Mouse (Mus musculus) midbrain, embryonic 16.5 days (tissue): ENCODE measurements around the gene Sim1. TPM values are rescaled to one million over a fixed set of nuclear protein-coding genes. Genes with fewer than 3 reads are reported as not detected.

ENCODE experiments used
- ATAC-seq: fragments of 200-750 bp; cut with Nextera tagmentation; 2 replicates; pipeline ENCODE4 v1.8.0; 2017; ENCODE audit warnings: moderate TSS enrichment
- H3K27ac ChIP-seq: fragments of 300-500 bp; sonication (generic); 2 replicates; pipeline ENCODE4 v1.5.1; 2014; ENCODE audit warnings: mild to moderate bottlenecking, low read length, mixed read lengths
- H3K27me3 ChIP-seq: fragments of 300-500 bp; sonication (generic); 2 replicates; pipeline ENCODE4 v1.6.1; 2014; ENCODE audit warnings: low read depth, low read length, mixed read lengths; ENCODE audit not compliant: control insufficient read depth, insufficient read depth
- H3K36me3 ChIP-seq: fragments of 300-500 bp; sonication (generic); 2 replicates; pipeline ENCODE4 v1.6.1; 2014; ENCODE audit warnings: mild to moderate bottlenecking, low read length, moderate library complexity, mixed read lengths; ENCODE audit not compliant: control insufficient read depth, insufficient read depth
- H3K4me1 ChIP-seq: fragments of 300-500 bp; sonication (generic); 2 replicates; pipeline ENCODE4 v1.6.1; 2014; ENCODE audit warnings: mild to moderate bottlenecking, low read length, mixed read lengths; ENCODE audit not compliant: control insufficient read depth, insufficient read depth
- H3K4me2 ChIP-seq: fragments of 300-500 bp; sonication (generic); 2 replicates; pipeline ENCODE4 v1.6.1; 2014; ENCODE audit warnings: mild to moderate bottlenecking, low read length, mixed read lengths
- H3K4me3 ChIP-seq: fragments of 300-500 bp; sonication (generic); 2 replicates; pipeline ENCODE4 v1.5.1; 2014; ENCODE audit warnings: low read depth, mild to moderate bottlenecking, low read length, moderate library complexity, mixed read lengths
- H3K9ac ChIP-seq: fragments of 300-500 bp; sonication (generic); 2 replicates; pipeline ENCODE4 v1.6.1; 2014; ENCODE audit warnings: low read depth, low read length, mixed read lengths
- H3K9me3 ChIP-seq: fragments of 300-500 bp; sonication (generic); replicated peaks from 2 replicates; pipeline ENCODE4 v1.6.1; 2014; ENCODE audit warnings: mild to moderate bottlenecking, low read length, mixed read lengths; ENCODE audit not compliant: control insufficient read depth, poor library complexity, severe bottlenecking
- WGBS: fragments of 180-500 bp; shearing (Covaris S2); extraction: QIAGEN DNeasy Blood & Tissue Kit; methylation state at CpG from one replicate; pipeline ENCODE4 v1.1.7; 2014; 5-methylcytosine and 5-hydroxymethylcytosine counted together
- polyA plus RNA-seq: library from polyadenylated mRNA; unstranded; fragments of >200 nt; fragmentation: Nextera tagmentation; extraction: Ambion mirVana; gene quantifications from 2 replicates; pipeline ENCODE4 v1.2.1, GENCODE M21; 2015

Sim1 gene
- polyA plus RNA-seq, result 2.0 and 2.8 TPM in 2 replicates

DNA sequence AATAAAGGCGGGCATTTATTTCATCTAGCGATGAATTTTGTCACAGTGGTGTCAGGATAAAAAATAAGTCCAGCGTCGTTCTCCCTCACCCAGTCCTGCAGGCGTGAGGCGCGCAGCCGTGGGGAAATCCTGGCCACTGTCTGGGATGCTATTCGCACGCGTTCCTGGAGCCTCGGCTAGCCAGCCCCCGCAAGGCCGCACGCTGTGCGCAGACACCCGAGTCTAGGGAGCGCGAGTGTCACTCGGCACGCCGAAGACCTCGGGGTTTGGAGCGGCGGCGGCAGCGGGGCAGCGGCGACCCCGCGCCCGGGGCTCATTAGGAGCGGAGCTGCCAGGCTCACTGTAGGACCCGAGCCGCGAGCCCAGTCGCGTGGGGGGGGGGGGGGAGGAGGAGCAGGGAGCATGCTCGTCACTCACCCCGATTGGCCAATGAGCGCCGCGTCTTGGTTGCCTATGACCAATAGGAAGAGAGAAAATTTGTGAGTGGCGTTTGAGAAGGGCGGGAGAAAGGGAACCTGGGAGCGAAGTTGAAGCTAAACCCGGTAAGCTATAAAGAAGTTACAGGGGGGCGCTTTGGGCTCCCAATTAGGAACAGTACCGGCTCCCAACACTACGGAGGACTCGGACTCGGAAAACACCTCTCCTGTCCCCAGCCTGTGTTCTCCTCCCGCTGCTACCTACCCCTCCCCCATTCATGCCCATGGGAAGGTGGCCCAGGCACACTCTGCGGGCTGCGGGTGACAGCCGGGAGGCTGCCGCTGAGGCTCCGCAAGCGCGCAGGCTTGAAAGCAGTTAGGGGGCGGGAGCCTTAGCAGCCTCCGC, at the start of gene Sim1:
Gene Sim1, plus strand, starts transcription at position 585 of the 822 bp plus-strand sequence.
- H3K9ac ChIP-seq, result no peak within 1 kb of the TSS; the same call in 1 of the 2 replicates
- no peak within 1 kb of the TSS; the same call in 1 of the 2 replicates for H3K27ac ChIP-seq
- under 1% methylated on average over 57 of the region's 62 CpGs for WGBS

DNA sequence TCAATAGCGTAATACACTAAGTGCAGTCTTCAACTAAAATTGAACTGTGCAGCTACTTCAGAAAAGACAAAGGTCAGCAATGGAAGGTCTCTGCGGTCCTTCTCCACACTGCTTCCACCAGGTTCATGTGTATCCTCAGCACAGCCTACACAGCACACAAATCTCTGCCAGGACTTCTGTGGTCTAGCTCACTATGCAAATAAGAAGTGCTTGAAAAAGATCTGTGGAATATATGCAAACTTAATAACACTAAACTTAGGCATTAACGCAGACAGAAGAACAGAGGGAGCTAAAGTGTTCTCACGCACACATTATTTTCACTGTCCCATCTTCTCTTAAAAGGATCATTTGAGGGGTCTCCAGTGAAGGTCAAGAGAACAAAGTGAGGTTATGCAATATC, 26.4 kb upstream of the Sim1 start:
- H3K36me3 ChIP-seq, result no peaks in the 10 kb centered on the region
- no peaks in the 10 kb centered on the region for H3K27me3 ChIP-seq
- no peak overlapping the region for H3K27ac ChIP-seq
- no peak overlapping the region for H3K9ac ChIP-seq
- H3K4me2 ChIP-seq, result no peak overlapping the region
- 83% methylated on average over 4 of the region's 4 CpGs for WGBS
- H3K4me1 ChIP-seq, result no peaks in the 10 kb centered on the region
- no peak for ATAC-seq
- no peaks in the 10 kb centered on the region for H3K9me3 ChIP-seq
- H3K4me3 ChIP-seq, result no peak overlapping the region

More for the DNA sequence above, at the start of gene Sim1:
- Histone ChIP-seq H3K4me2 (peak within 1 kb of the TSS; percentile 79), H3K36me3 (no peaks in the 10 kb centered on the region), H3K4me3 (peak within 1 kb of the TSS; percentile 46), H3K27me3 (peaks cover 47% of the 10 kb centered on the region), H3K4me1 (peaks cover 11% of the 10 kb centered on the region), H3K9me3 (no peaks in the 10 kb centered on the region)
- ATAC-seq, result peak; percentile 96

DNA sequence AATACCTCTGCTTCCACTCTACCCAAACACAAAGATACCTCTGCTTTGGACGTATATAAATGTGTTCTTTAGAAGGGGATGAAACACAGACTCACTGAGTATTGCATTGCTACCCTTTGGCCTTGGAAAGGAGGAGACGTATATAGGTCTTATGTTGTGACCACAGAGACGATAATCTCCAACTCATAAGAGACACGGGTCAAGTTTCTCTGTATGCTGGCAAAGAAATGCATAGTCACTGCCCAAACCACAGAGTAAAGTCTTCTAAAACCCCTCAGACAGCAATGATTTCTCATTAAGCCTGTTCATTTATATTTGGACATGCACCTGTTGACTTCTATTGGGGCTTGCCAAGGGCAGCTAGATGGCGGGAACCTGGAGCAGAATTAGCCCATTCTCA, 17.6 kb upstream of the Sim1 start:
- H3K36me3 ChIP-seq, result no peaks in the 10 kb centered on the region
- H3K4me3 ChIP-seq, result no peak overlapping the region
- H3K27me3 ChIP-seq, result no peaks in the 10 kb centered on the region
- no peak overlapping the region for H3K27ac ChIP-seq
- H3K9me3 ChIP-seq, result no peaks in the 10 kb centered on the region
- no peak overlapping the region for H3K4me2 ChIP-seq
- WGBS, result 89% methylated on average over 5 of the region's 5 CpGs
- no peak for ATAC-seq
- no peaks in the 10 kb centered on the region for H3K4me1 ChIP-seq
- no peak overlapping the region for H3K9ac ChIP-seq

DNA sequence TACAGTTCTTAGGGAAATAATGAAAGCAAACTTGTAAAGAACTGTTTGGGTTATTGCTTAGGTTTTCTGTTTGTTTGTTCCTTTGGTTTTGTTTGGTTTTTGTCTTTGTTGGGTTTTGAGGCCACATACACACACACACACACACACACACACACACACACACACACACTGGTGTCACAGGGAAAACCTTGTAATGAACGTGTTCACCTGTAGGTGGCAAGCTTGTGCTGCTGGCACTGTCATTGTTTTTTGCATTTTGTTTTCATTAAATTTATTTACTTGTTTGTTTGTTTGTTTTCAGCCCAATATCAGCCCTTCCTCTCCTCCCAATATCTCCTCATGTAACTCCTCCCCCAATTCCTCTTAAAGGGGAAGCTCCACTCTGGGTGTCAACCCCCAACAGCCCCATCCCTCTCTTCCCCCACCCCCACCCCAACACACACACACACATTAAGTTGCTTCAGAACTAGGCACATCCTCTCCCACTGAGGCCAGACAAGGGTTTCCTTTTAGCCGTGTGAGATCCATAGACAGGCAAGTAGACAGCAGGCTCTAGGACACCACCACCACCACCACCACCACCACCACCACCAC, 13.0 kb upstream of the Sim1 start:
- H3K9me3 ChIP-seq, result no peaks in the 10 kb centered on the region
- ATAC-seq, result no peak
- WGBS, result 26% methylated on average over 2 of the region's 2 CpGs

GRCm38 (mm10) chr10:50882366-50882765, 12.2 kb upstream of the Sim1 start:
- H3K27ac ChIP-seq, result no peak overlapping the region
- WGBS, result 73% methylated on average over 2 of the region's 2 CpGs
- no peak overlapping the region for H3K9ac ChIP-seq
- H3K27me3 ChIP-seq, result no peaks in the 10 kb centered on the region; the same call in 1 of the 2 replicates
- no peak overlapping the region for H3K4me3 ChIP-seq
- H3K4me1 ChIP-seq, result no peaks in the 10 kb centered on the region
- no peak for ATAC-seq
- no peaks in the 10 kb centered on the region for H3K9me3 ChIP-seq
- H3K36me3 ChIP-seq, result no peaks in the 10 kb centered on the region
- no peak overlapping the region for H3K4me2 ChIP-seq

More for the DNA sequence above, 13.0 kb upstream of the Sim1 start:
- no peak overlapping the region for H3K27ac ChIP-seq
- no peak overlapping the region for H3K4me3 ChIP-seq
- H3K4me2 ChIP-seq, result no peak overlapping the region
- H3K27me3 ChIP-seq, result no peaks in the 10 kb centered on the region; the same call in 1 of the 2 replicates
- H3K9ac ChIP-seq, result no peak overlapping the region
- H3K4me1 ChIP-seq, result no peaks in the 10 kb centered on the region
- no peaks in the 10 kb centered on the region for H3K36me3 ChIP-seq

DNA sequence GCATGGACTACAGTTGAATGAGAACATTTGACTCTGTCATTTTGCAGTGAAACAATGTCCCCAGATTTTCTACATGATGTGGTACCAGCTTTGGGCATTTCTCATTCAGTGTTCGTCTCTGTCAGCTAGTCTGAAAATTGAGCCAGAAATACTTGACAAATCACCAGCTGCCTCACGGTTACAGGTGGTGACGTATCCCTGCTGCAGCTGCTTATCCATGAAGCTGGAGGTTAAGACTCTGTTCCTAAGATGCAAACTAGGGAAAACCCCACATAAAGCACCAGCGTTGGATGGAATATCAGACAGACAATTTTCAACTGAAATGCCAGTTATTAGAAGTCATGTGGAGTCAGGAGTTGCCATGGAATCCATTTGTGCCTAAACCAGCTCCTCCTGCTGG, 8.2 kb upstream of the Sim1 start:
- Histone ChIP-seq H3K4me3 (no peak overlapping the region), H3K9ac (no peak overlapping the region), H3K9me3 (no peaks in the 10 kb centered on the region), H3K27me3 (peaks cover 30% of the 10 kb centered on the region), H3K4me2 (no peak overlapping the region), H3K36me3 (no peaks in the 10 kb centered on the region), H3K4me1 (no peaks in the 10 kb centered on the region), H3K27ac (no peak overlapping the region)
- 67% methylated on average over 4 of the region's 4 CpGs for WGBS
- no peak for ATAC-seq

GRCm38 (mm10) chr10:50890621-50891020, 3.9 kb upstream of the Sim1 start:
- no peak for ATAC-seq
- Histone ChIP-seq H3K9me3 (no peaks in the 10 kb centered on the region), H3K9ac (no peak overlapping the region), H3K27ac (no peak overlapping the region), H3K4me1 (peaks cover 11% of the 10 kb centered on the region), H3K4me3 (no peak overlapping the region), H3K4me2 (no peak overlapping the region), H3K27me3 (peaks cover 49% of the 10 kb centered on the region), H3K36me3 (no peaks in the 10 kb centered on the region)
- 14% methylated on average over 6 of the region's 6 CpGs for WGBS

DNA sequence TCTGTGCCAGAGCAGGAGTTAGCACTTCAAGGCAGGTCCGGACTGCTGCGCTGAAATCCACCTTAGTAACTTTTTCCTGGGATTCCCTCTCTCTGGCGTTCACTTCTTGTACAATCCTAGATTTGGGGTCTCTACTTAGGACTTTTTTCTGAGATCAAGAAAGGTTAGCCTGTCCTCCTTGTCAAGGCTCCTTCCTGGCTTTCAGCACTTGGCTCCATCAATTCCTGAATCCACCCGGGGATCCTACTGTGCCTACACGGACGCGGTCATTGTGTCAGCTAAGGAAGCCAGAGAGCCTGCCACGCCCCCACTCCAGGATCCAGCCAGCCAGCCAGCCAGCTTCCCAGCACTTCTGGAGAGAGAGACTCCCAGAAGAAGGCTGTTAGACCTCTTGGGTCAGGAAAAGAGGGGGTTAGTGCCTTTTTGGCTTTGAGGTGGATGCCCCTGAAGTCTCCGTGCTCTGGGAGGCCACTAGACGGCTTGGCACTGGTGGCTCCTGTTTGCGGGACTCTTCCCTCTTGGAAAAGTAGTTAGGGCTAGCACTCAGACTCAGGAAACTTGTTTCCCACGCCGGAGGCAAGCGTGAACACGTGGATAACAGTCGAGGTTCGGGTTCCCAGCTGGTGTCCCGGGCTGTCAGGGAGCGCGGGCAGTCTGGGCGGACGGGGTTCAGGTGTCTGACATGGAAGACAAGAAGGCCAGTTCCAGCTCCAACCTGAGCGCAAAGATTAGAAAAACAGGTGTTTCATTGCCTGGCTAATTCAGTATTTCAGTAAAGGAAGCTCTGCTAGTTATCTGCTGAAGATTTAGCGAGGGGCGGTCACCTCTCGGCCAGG, 2.5 kb upstream of the Sim1 start:
- ATAC-seq, result no peak
- Histone ChIP-seq H3K4me2 (no peak overlapping the region), H3K4me3 (no peak overlapping the region)

More for the DNA sequence above, 2.5 kb upstream of the Sim1 start:
- WGBS, result under 1% methylated on average over 26 of the region's 26 CpGs
- Histone ChIP-seq H3K27ac (no peak overlapping the region), H3K36me3 (no peaks in the 10 kb centered on the region), H3K4me1 (peaks cover 11% of the 10 kb centered on the region), H3K9me3 (no peaks in the 10 kb centered on the region), H3K9ac (no peak overlapping the region), H3K27me3 (peaks cover 58% of the 10 kb centered on the region)
